Mouse (Mus musculus): ENCODE measurements around the gene Plxnb2. TPM values are rescaled to one million over a fixed set of nuclear protein-coding genes. Genes with fewer than 3 reads are reported as not detected.
A peak's percentile ranks its signal among the peaks of the same experiment; 100 is the strongest.

Plxnb2 gene
- total and polyA plus RNA-seq, 3 experiments = 0.17 to 0.19 TPM; not detected in 1

DNA sequence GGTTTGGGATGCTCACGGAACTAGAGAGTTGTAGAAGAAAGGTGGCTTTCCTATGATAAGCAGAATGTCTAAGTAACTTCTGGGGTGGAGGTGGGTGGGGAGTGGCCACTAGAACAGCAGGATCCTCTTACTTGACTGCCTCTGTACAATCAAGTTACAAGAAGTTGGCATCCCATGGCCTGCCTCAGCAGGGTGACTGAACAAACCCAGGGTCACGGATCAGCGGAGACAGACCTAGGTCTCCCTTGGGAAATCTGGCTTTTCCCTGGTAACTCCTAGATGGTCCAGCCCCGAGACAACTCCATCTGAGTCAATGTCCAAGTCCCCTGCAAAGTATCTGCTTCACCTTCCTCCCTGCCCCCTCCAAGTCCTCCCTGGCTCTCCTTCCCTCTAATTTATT lies 32.7 kb downstream of the Plxnb2 start:
- H3K9me3 ChIP-seq (replicated peaks; ENCODE audit: insufficient read depth, low read length) = no peaks in the 10 kb centered on the region
- H3K36me3 ChIP-seq (ENCODE audit: control insufficient read depth in 1 of 2, insufficient read depth in 2 of 2, low read length in 2 of 2) = no peaks in the 10 kb centered on the region
- H3K79me2 ChIP-seq (ENCODE audit: control insufficient read depth, insufficient read depth, low read length, poor library complexity) = no peaks in the 10 kb centered on the region
- TF ChIP-seq TBP (IDR thresholded peaks at IDR 0.05; ENCODE audit: low read depth, low read length) (no peak), MYC (IDR thresholded peaks at IDR 0.05; ENCODE audit: low read depth, low read length) (no peak)
- 0 out of 4 replicates have a peak, but pooled peaks cover 0 to 1% of the 10 kb centered on the region in 2 experiments for H3K27me3 ChIP-seq (ENCODE audit: control insufficient read depth in 1 of 2, insufficient read depth in 2 of 2, low read length in 2 of 2)
- H3K4me3 ChIP-seq (ENCODE audit: control insufficient read depth in 1 of 2, insufficient read depth in 1 of 2, low read depth in 2 of 2, low read length in 2 of 2) = no peak overlapping the region
- H3K4me1 ChIP-seq (ENCODE audit: control insufficient read depth in 1 of 2, insufficient read depth in 2 of 2, low read length in 2 of 2) = no peaks in the 10 kb centered on the region
- no peak overlapping the region for H3K27ac ChIP-seq (ENCODE audit: control insufficient read depth, low read depth, low read length)
- no peak overlapping the region for H3K9ac ChIP-seq (ENCODE audit: control insufficient read depth, low read depth, low read length, poor library complexity, severe bottlenecking)
- no peak for DNase-seq (ENCODE audit: low read depth, low spot score)

DNA sequence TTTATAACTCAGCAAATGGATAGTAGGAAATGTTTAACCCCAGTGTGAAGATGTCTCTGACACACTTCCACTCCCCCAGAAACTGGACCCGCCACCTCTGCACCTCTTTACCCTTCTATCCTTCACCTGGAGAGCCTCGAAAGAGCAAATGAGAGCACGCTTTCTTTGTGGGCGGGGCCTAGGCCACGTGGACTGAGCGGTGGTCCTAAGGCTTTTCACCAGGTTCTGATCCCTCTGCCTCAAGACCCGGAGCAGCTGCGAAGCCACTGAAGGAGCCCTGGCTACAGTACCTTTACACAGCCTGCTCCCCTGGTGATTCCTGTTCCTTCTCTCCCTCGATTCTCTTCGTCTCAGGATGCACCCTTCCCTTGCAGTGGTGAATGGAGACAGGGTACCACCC lies 33.1 kb downstream of the Plxnb2 start:
- Histone ChIP-seq H3K4me3 (ENCODE audit: control insufficient read depth in 1 of 2, insufficient read depth in 1 of 2, low read depth in 2 of 2, low read length in 2 of 2) (no peak overlapping the region), H3K9me3 (replicated peaks; ENCODE audit: insufficient read depth, low read length) (no peaks in the 10 kb centered on the region), H3K9ac (ENCODE audit: control insufficient read depth, low read depth, low read length, poor library complexity, severe bottlenecking) (no peak overlapping the region), H3K27me3 (ENCODE audit: control insufficient read depth in 1 of 2, insufficient read depth in 2 of 2, low read length in 2 of 2) (0 out of 4 replicates have a peak, but pooled peaks cover 0 to 1% of the 10 kb centered on the region in 2 experiments), H3K27ac (ENCODE audit: control insufficient read depth, low read depth, low read length) (no peak overlapping the region), H3K4me1 (ENCODE audit: control insufficient read depth in 1 of 2, insufficient read depth in 2 of 2, low read length in 2 of 2) (no peaks in the 10 kb centered on the region), H3K36me3 (ENCODE audit: control insufficient read depth in 1 of 2, insufficient read depth in 2 of 2, low read length in 2 of 2) (no peaks in the 10 kb centered on the region), H3K79me2 (ENCODE audit: control insufficient read depth, insufficient read depth, low read length, poor library complexity) (no peaks in the 10 kb centered on the region)
- DNase-seq (ENCODE audit: low read depth, low spot score) = no peak
- TF ChIP-seq KAT2A (conservative IDR thresholded peaks at IDR 0.05; ENCODE audit: low read depth, low read length) (no peak), MAX (IDR thresholded peaks at IDR 0.05; ENCODE audit: low read length) (no peak)

DNA sequence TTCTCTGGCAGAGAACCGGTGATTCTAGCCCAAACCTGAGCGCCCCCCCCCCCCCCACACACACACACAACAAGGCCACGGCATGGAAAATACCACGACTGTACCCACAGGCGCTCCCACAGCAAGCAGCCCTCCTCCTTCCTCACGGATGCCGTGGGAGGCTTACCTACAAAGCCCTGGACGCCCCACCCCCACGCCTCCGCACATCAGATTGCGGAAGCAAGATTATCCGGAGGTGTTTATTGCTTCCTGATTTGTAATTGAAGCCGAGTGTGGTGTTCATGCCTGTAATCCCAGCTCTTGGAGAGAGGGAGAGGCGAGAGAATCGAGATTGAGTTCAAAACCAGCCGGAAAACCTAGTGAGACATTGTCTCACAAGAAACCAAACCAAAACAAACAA lies 33.6 kb downstream of the Plxnb2 start:
- H3K27me3 ChIP-seq (ENCODE audit: control insufficient read depth in 1 of 2, insufficient read depth in 2 of 2, low read length in 2 of 2) = 0 out of 4 replicates have a peak, but pooled peaks cover 0 to 1% of the 10 kb centered on the region in 2 experiments

More for the DNA sequence above, 33.6 kb downstream of the Plxnb2 start:
- DNase-seq (ENCODE audit: low read depth, low spot score) = peak; percentile 20
- TF ChIP-seq ZKSCAN1 (IDR thresholded peaks at IDR 0.05; ENCODE audit: low read depth, low read length) = no peak
- TF ChIP-seq POLR2AphosphoS2 (IDR thresholded peaks at IDR 0.05; ENCODE audit: low read length) = no peak
- TF ChIP-seq TAL1 (IDR thresholded peaks at IDR 0.05; ENCODE audit: low read length) = no peak
- no peak for TF ChIP-seq ZC3H11A (IDR thresholded peaks at IDR 0.05; ENCODE audit: low read depth, low read length)
- no peak for TF ChIP-seq ETS1 (IDR thresholded peaks at IDR 0.05; ENCODE audit: low read depth, low read length)
- TF ChIP-seq CHD2 (IDR thresholded peaks at IDR 0.05; ENCODE audit: low read length) = no peak
- no peak for TF ChIP-seq GATA1 (IDR thresholded peaks at IDR 0.05; ENCODE audit: low read depth, low read length)
- no peak for TF ChIP-seq MYB (IDR thresholded peaks at IDR 0.05; ENCODE audit: low read depth, low read length)
- no peak for TF ChIP-seq MAX (IDR thresholded peaks at IDR 0.05; ENCODE audit: low read length)
- no peak for TF ChIP-seq EP300 (IDR thresholded peaks at IDR 0.05; ENCODE audit: low read depth in 1 of 2, low read length in 2 of 2)
- TF ChIP-seq ELF1 (IDR thresholded peaks at IDR 0.05; ENCODE audit: low read depth, low read length) = no peak
- no peak for TF ChIP-seq TCF12 (IDR thresholded peaks at IDR 0.05; ENCODE audit: low read depth, low read length)
- no peak for TF ChIP-seq GABPA (IDR thresholded peaks at IDR 0.05; ENCODE audit: low read depth, low read length)
- no peak for TF ChIP-seq CTCF (IDR thresholded peaks at IDR 0.05 in 2 of 3, conservative IDR thresholded peaks at IDR 0.05 in 1 of 3; ENCODE audit: control insufficient read depth in 1 of 3, insufficient read depth in 1 of 3, low read depth in 2 of 3, low read length in 3 of 3, poor library complexity in 1 of 3, severe bottlenecking in 1 of 3)
- no peak for TF ChIP-seq TBP (IDR thresholded peaks at IDR 0.05; ENCODE audit: low read depth, low read length)
- TF ChIP-seq NRF1 (IDR thresholded peaks at IDR 0.05; ENCODE audit: insufficient read depth, low read depth, low read length, poor library complexity, severe bottlenecking) = no peak
- no peak for TF ChIP-seq SIN3A (IDR thresholded peaks at IDR 0.05; ENCODE audit: low read length)
- TF ChIP-seq UBTF (IDR thresholded peaks at IDR 0.05; ENCODE audit: borderline replicate concordance, insufficient read depth, low read depth, low read length) = no peak
- Histone ChIP-seq H3K9ac (ENCODE audit: control insufficient read depth, low read depth, low read length, poor library complexity, severe bottlenecking) (no peak overlapping the region), H3K4me1 (ENCODE audit: control insufficient read depth in 1 of 2, insufficient read depth in 2 of 2, low read length in 2 of 2) (no peaks in the 10 kb centered on the region), H3K27ac (ENCODE audit: control insufficient read depth, low read depth, low read length) (no peak overlapping the region), H3K36me3 (ENCODE audit: control insufficient read depth in 1 of 2, insufficient read depth in 2 of 2, low read length in 2 of 2) (no peaks in the 10 kb centered on the region), H3K9me3 (replicated peaks; ENCODE audit: insufficient read depth, low read length) (no peaks in the 10 kb centered on the region), H3K4me3 (ENCODE audit: control insufficient read depth in 1 of 2, insufficient read depth in 1 of 2, low read depth in 2 of 2, low read length in 2 of 2) (no peak overlapping the region), H3K79me2 (ENCODE audit: control insufficient read depth, insufficient read depth, low read length, poor library complexity) (no peaks in the 10 kb centered on the region)

All from MEL (cell line).